Mouse (Mus musculus) Patski (cell line): ENCODE measurements at regions not wholly inside any gene's neighbourhood (a gene's known extent, or its start where the extent isn't known, plus 50 kb on each side); places are given as distances from the start of the nearest gene placed in this dataset.
A peak's percentile ranks its signal among the peaks of the same experiment; 100 is the strongest.

Experiments
- ATAC-seq: fragments of 100-300 bp; one replicate; pipeline ENCODE4 v1.8.0; 2021
- CTCF ChIA-PET: fragments of 350-600 bp; sonication (Branson Sonifier 250); formaldehyde crosslinking; loops from one replicate; lab custom pipeline; 2022; ENCODE audit warnings: inconsistent platforms; lab: Charles Lee
- POLR2A ChIA-PET: fragments of 350-600 bp; sonication (Branson Sonifier 250); formaldehyde crosslinking; loops from one replicate; lab custom pipeline; 2022; ENCODE audit warnings: antibody characterized with exemption, inconsistent platforms; lab: Charles Lee
- DNase-seq: peaks from one replicate; pipeline ENCODE4 v3.0.0-alpha.2; 2011; ENCODE audit warnings: low read depth, low spot score
- H3K27me3 ChIP-seq: fragments of 371-371 bp; one replicate; pipeline ENCODE4 v1.5.1; 2021
- CTCF ChIP-seq: fragments of 100-300 bp; IDR thresholded peaks from one replicate; pipeline ENCODE4 v1.5.1; 2021
- in situ Hi-C: fragments of 300-500 bp; cut with MboI; formaldehyde crosslinking; loops from 3 replicates; pipeline ENCODE4 v1.11.1; 2018; ENCODE audit warnings: low pct_unique_long_range_greater_than_20kb, mixed read lengths

GRCm38 (mm10) chr6:81733527-81733926 is 189.9 kb upstream of the Gcfc2 start:
- ATAC-seq (no peak), DNase-seq (no peak)
- POLR2A ChIA-PET, result no interaction called here
- in situ Hi-C loops, result no loop called here
- H3K27me3 ChIP-seq, result peaks cover 5% of the 10 kb centered on the region
- CTCF ChIA-PET, result interaction anchor here (2.0 kb wide), 1 partner anchor 9 kb away, joined by 7 read pairs; no protein-coding TSS in a partner anchor
- no peak for TF ChIP-seq CTCF

- ATAC-seq (no peak), DNase-seq (no peak)
- ChIA-PET POLR2A (no interaction called here), CTCF (no interaction called here)
- in situ Hi-C loops, result no loop called here
- TF ChIP-seq CTCF, result no peak
- no peaks in the 10 kb centered on the region for H3K27me3 ChIP-seq
Observed at GRCm38 (mm10) chr6:81738466-81738865, 185.0 kb upstream of the Gcfc2 start.

- no peaks in the 10 kb centered on the region for H3K27me3 ChIP-seq
- no peak for DNase-seq
- in situ Hi-C loops, result no loop called here
- ATAC-seq, result no peak
- ChIA-PET POLR2A (no interaction called here), CTCF (no interaction called here)
- no peak for TF ChIP-seq CTCF
Observed at GRCm38 (mm10) chr6:81749681-81750080, 173.8 kb upstream of the Gcfc2 start.

- ChIA-PET POLR2A (no interaction called here), CTCF (no interaction called here)
- H3K27me3 ChIP-seq, result no peaks in the 10 kb centered on the region
- TF ChIP-seq CTCF, result no peak
- no peak for ATAC-seq
- DNase-seq, result no peak
- in situ Hi-C loops, result no loop called here
Observed at GRCm38 (mm10) chr6:81751631-81752030, 171.8 kb upstream of the Gcfc2 start.

- ChIA-PET POLR2A (no interaction called here), CTCF (interaction anchor here (1.4 kb wide), 1 partner anchor 14 kb away, joined by 3 read pairs; no protein-coding TSS in a partner anchor)
- in situ Hi-C loops, result no loop called here
- H3K27me3 ChIP-seq, result no peaks in the 10 kb centered on the region
- no peak for DNase-seq
- no peak for ATAC-seq
- no peak for TF ChIP-seq CTCF
Observed at GRCm38 (mm10) chr6:81756242-81756641, 167.2 kb upstream of the Gcfc2 start.

- ATAC-seq (no peak), DNase-seq (no peak)
- ChIA-PET POLR2A (no interaction called here), CTCF (no interaction called here)
- in situ Hi-C loops, result no loop called here
- TF ChIP-seq CTCF, result no peak
- peaks cover 8% of the 10 kb centered on the region for H3K27me3 ChIP-seq
Observed at GRCm38 (mm10) chr6:81758876-81759275, 164.6 kb upstream of the Gcfc2 start.

- no peak for TF ChIP-seq CTCF
- ATAC-seq (no peak), DNase-seq (no peak)
- POLR2A ChIA-PET, result interaction anchor here (0.6 kb wide), 1 partner anchor 1278 kb away, joined by 3 read pairs; no protein-coding TSS in a partner anchor
- in situ Hi-C loops, result no loop called here
- peaks cover 8% of the 10 kb centered on the region for H3K27me3 ChIP-seq
- CTCF ChIA-PET, result no interaction called here
Observed at GRCm38 (mm10) chr6:81760181-81760580, 163.3 kb upstream of the Gcfc2 start.

GRCm38 (mm10) chr6:81765831-81766230 is 157.6 kb upstream of the Gcfc2 start:
- TF ChIP-seq CTCF, result no peak
- POLR2A ChIA-PET, result no interaction called here
- DNase-seq (no peak), ATAC-seq (peak; percentile 21)
- H3K27me3 ChIP-seq, result peaks cover 11% of the 10 kb centered on the region
- in situ Hi-C loops, result no loop called here
- CTCF ChIA-PET, result no interaction called here

GRCm38 (mm10) chr6:81766800-81767199 is 156.7 kb upstream of the Gcfc2 start:
- ChIA-PET POLR2A (no interaction called here), CTCF (no interaction called here)
- peaks cover 7% of the 10 kb centered on the region for H3K27me3 ChIP-seq
- TF ChIP-seq CTCF, result no peak
- in situ Hi-C loops, result no loop called here
- no peak for ATAC-seq
- DNase-seq, result no peak

GRCm38 (mm10) chr6:81768669-81769537 is 154.6 kb upstream of the Gcfc2 start:
- peaks cover 3% of the 10 kb centered on the region for H3K27me3 ChIP-seq
- peak; percentile 53 for TF ChIP-seq CTCF
- ChIA-PET POLR2A (no interaction called here), CTCF (no interaction called here)
- in situ Hi-C loops, result no loop called here
- DNase-seq (no peak), ATAC-seq (no peak)

GRCm38 (mm10) chr6:81770301-81770700 is 153.2 kb upstream of the Gcfc2 start:
- peaks cover 3% of the 10 kb centered on the region for H3K27me3 ChIP-seq
- POLR2A ChIA-PET, result no interaction called here
- TF ChIP-seq CTCF, result no peak
- no peak for DNase-seq
- no peak for ATAC-seq
- CTCF ChIA-PET, result interaction anchor here (0.9 to 1.1 kb wide), 2 partner anchors 9 to 13 kb away, joined by 3 read pairs; no protein-coding TSS in a partner anchor
- in situ Hi-C loops, result no loop called here
